Mouse (Mus musculus) MEL (cell line): ENCODE results near the gene Stxbp1.

Source experiments
- CTCF ChIP-seq, 3 experiments: IDR thresholded peaks in 2 of 3; conservative IDR thresholded peaks in 1 of 3; 2 replicates each; pipeline ENCODE4 v1.5.1; 2011 to 2012; ENCODE audit warnings: low read length in 3 of 3, low read depth in 2 of 3, mild to moderate bottlenecking in 2 of 3, improper control_type of control experiment in 1 of 3, inconsistent platforms in 1 of 3, mixed read lengths in 1 of 3, moderate library complexity in 1 of 3; ENCODE audit not compliant: control insufficient read depth in 1 of 3, insufficient read depth in 1 of 3, poor library complexity in 1 of 3, severe bottlenecking in 1 of 3
- EP300 ChIP-seq, 2 experiments: IDR thresholded peaks; 2 replicates each; pipeline ENCODE4 v1.6.1; 2011; ENCODE audit warnings: improper control_type of control experiment in 2 of 2, low read length in 2 of 2, low read depth in 1 of 2, mild to moderate bottlenecking in 1 of 2
- ETS1 ChIP-seq: IDR thresholded peaks from 2 replicates; pipeline ENCODE4 v1.6.1; 2012; ENCODE audit warnings: low read depth, mild to moderate bottlenecking, inconsistent platforms, low read length, improper control_type of control experiment, moderate library complexity
- GATA1 ChIP-seq: IDR thresholded peaks from 2 replicates; pipeline ENCODE4 v1.6.1; 2011; ENCODE audit warnings: low read depth, low read length, improper control_type of control experiment
- HCFC1 ChIP-seq: IDR thresholded peaks from 2 replicates; pipeline ENCODE4 v1.6.1; 2012; ENCODE audit warnings: low read depth, mild to moderate bottlenecking, inconsistent platforms, low read length, improper control_type of control experiment, moderate library complexity
- POLR2A ChIP-seq, 2 experiments: IDR thresholded peaks; 2 replicates each; pipeline ENCODE4 v1.6.1; 2011 to 2012; ENCODE audit warnings: low read length in 2 of 2, mild to moderate bottlenecking in 2 of 2, control low read depth in 1 of 2, improper control_type of control experiment in 1 of 2, low read depth in 1 of 2, moderate library complexity in 1 of 2; ENCODE audit not compliant: control insufficient read depth in 1 of 2, insufficient read depth in 1 of 2, poor library complexity in 1 of 2
- SMC3 ChIP-seq: IDR thresholded peaks from 2 replicates; pipeline ENCODE4 v1.6.1; 2011; ENCODE audit warnings: low read depth, low read length, improper control_type of control experiment
- TAL1 ChIP-seq: IDR thresholded peaks from 2 replicates; pipeline ENCODE4 v1.6.1; 2012; ENCODE audit warnings: mild to moderate bottlenecking, inconsistent platforms, low read length, moderate library complexity, mixed read lengths
- USF1 ChIP-seq: IDR thresholded peaks from 2 replicates; pipeline ENCODE4 v1.6.1; 2014; ENCODE audit warnings: low read depth, mild to moderate bottlenecking, inconsistent platforms, low read length, improper control_type of control experiment, moderate library complexity
- ZNF384 ChIP-seq: IDR thresholded peaks from 2 replicates; pipeline ENCODE4 v1.6.1; 2012; ENCODE audit warnings: low read depth, mild to moderate bottlenecking, inconsistent platforms, low read length, improper control_type of control experiment

DNA sequence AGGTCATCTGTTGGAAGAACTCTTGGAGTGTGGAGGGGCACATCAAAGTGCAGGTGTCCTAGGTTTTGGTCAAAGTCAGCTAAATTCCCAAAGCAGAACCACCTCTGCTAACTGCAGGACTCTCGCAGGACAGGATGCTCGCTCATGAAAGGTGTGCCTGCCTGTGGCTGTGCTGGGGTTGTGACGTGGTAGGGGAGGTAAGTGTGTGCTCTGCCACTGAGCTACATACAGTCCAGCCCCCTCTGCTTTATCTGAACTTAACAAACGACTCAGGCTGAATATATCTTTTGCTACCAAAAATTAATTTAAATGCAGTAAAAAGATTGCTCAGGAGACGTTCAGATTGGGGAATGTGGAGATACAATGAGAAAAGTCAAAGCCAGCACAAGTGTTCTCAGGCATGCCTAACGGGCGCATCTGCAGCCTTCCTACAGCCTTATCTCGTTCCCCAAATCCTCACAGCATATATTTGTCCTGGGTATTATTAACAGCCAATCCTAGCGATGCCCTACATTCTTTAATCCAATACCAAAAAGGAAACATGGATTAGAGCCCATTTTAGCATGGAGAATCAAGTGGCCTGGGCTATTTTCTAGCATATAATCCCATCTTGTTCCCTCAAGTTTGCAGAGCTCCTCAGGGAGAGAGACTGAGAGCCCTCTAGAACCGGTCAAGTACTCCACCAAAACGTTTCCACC, 17.9 kb downstream of the Stxbp1 start:
- TF ChIP-seq CTCF (IDR thresholded peaks at IDR 0.05 in 2 of 3, conservative IDR thresholded peaks at IDR 0.05 in 1 of 3; ENCODE audit: control insufficient read depth in 1 of 3, insufficient read depth in 1 of 3, low read depth in 2 of 3, low read length in 3 of 3, poor library complexity in 1 of 3, severe bottlenecking in 1 of 3) (no peak), POLR2A (IDR thresholded peaks at IDR 0.05; ENCODE audit: control insufficient read depth in 1 of 2, insufficient read depth in 1 of 2, low read depth in 1 of 2, low read length in 2 of 2, poor library complexity in 1 of 2) (no peak), ZNF384 (no peak), GATA1 (no peak), TAL1 (no peak), HCFC1 (no peak), USF1 (no peak), EP300 (IDR thresholded peaks at IDR 0.05; ENCODE audit: low read depth in 1 of 2, low read length in 2 of 2) (no peak), ETS1 (no peak), SMC3 (no peak)
